Mouse (Mus musculus) CH12F3 (cell line): ENCODE results near the gene Aatf.
"Not testable (repeated sequence)": the region's sequence is repeated elsewhere in the genome, so short reads cannot be mapped to it uniquely, and the experiment has no call there.

Experiments
- in situ Hi-C: fragments of 300-500 bp; cut with MboI; formaldehyde crosslinking; loops from 2 replicates; pipeline ENCODE4 v1.14.3; 2020; ENCODE audit warnings: low sequenced_read_pairs

Gene Aatf

GRCm38 (mm10) chr11:84442554-84443331 lies 70.6 kb downstream of the Aatf start:
- in situ Hi-C loops = no loop called here

GRCm38 (mm10) chr11:84440402-84440801 lies 72.9 kb downstream of the Aatf start:
- in situ Hi-C loops = no loop called here

- in situ Hi-C loops = no loop called here
These were observed 78.4 kb downstream of the Aatf start for GRCm38 (mm10) chr11:84434879-84435278.

- in situ Hi-C loops = no loop called here
These were observed 83.0 kb downstream of the Aatf start for GRCm38 (mm10) chr11:84430336-84430735.

GRCm38 (mm10) chr11:84429581-84429980 lies 83.7 kb downstream of the Aatf start:
- in situ Hi-C loops = loop anchor here (10.0 kb wide), 1 partner anchor 365 kb away; no protein-coding TSS in a partner anchor

GRCm38 (mm10) chr11:84426633-84426998 lies 86.7 kb downstream of the Aatf start:
- in situ Hi-C loops = loop anchor here (10.0 kb wide), 1 partner anchor 368 kb away; no protein-coding TSS in a partner anchor

GRCm38 (mm10) chr11:84425736-84426632 lies 87.3 kb downstream of the Aatf start:
- in situ Hi-C loops = loop anchor here (10.0 kb wide), 1 partner anchor 369 kb away; no protein-coding TSS in a partner anchor

GRCm38 (mm10) chr11:84420779-84421178 lies 92.5 kb downstream of the Aatf start:
- in situ Hi-C loops = loop anchor here (10.0 kb wide), 1 partner anchor 374 kb away; no protein-coding TSS in a partner anchor

- in situ Hi-C loops = no loop called here
These were observed 100.2 kb downstream of the Aatf start for GRCm38 (mm10) chr11:84413111-84413510.

GRCm38 (mm10) chr11:84412201-84412934 lies 101.0 kb downstream of the Aatf start:
- in situ Hi-C loops = no loop called here

- in situ Hi-C loops = no loop called here
These were observed 101.7 kb downstream of the Aatf start for GRCm38 (mm10) chr11:84411642-84412018.

GRCm38 (mm10) chr11:84410879-84411641 lies 102.3 kb downstream of the Aatf start:
- in situ Hi-C loops = no loop called here

- in situ Hi-C loops = no loop called here
These were observed 102.9 kb downstream of the Aatf start for GRCm38 (mm10) chr11:84410383-84410782.

GRCm38 (mm10) chr11:84406733-84407132 lies 106.6 kb downstream of the Aatf start:
- in situ Hi-C loops = no loop called here

- in situ Hi-C loops = no loop called here
These were observed 118.3 kb downstream of the Aatf start for GRCm38 (mm10) chr11:84395010-84395409.

GRCm38 (mm10) chr11:84393571-84393970 lies 119.8 kb downstream of the Aatf start:
- in situ Hi-C loops = no loop called here

- in situ Hi-C loops = not testable (repeated sequence)
These were observed 121.3 kb downstream of the Aatf start for GRCm38 (mm10) chr11:84392066-84392465.

GRCm38 (mm10) chr11:84391126-84391525 lies 122.2 kb downstream of the Aatf start:
- in situ Hi-C loops = no loop called here

GRCm38 (mm10) chr11:84389332-84389731 lies 124.0 kb downstream of the Aatf start:
- in situ Hi-C loops = no loop called here

- in situ Hi-C loops = no loop called here
These were observed 129.4 kb downstream of the Aatf start for GRCm38 (mm10) chr11:84383891-84384290.
